Mouse (Mus musculus) kidney, embryonic 16.5 days (tissue): ENCODE measurements around the gene Atp1a1. TPM values are rescaled to one million over a fixed set of nuclear protein-coding genes. Genes with fewer than 3 reads are reported as not detected.

Source experiments
- ATAC-seq: fragments of 200-750 bp; cut with Nextera tagmentation; 2 replicates; pipeline ENCODE4 v1.8.0; 2017; ENCODE audit warnings: moderate TSS enrichment; ENCODE audit not compliant: low FRiP score, low TSS enrichment
- H3K27ac ChIP-seq: fragments of 300-500 bp; sonication (generic); 2 replicates; pipeline ENCODE4 v1.5.1; 2014; ENCODE audit warnings: low read length
- H3K27me3 ChIP-seq: fragments of 300-500 bp; sonication (generic); 2 replicates; pipeline ENCODE4 v1.6.1; 2014; ENCODE audit warnings: low read length, control low read depth, mixed read lengths; ENCODE audit not compliant: insufficient read depth
- H3K36me3 ChIP-seq: fragments of 300-500 bp; sonication (generic); 2 replicates; pipeline ENCODE4 v1.6.1; 2014; ENCODE audit warnings: low read length, control low read depth, mixed read lengths; ENCODE audit not compliant: insufficient read depth
- H3K4me1 ChIP-seq: fragments of 300-500 bp; sonication (generic); 2 replicates; pipeline ENCODE4 v1.6.1; 2014; ENCODE audit warnings: low read length, control low read depth, mixed read lengths; ENCODE audit not compliant: insufficient read depth
- H3K4me2 ChIP-seq: fragments of 300-500 bp; sonication (generic); replicated peaks from 2 replicates; pipeline ENCODE4 v1.6.1; 2014; ENCODE audit warnings: low read depth, low read length
- H3K4me3 ChIP-seq: fragments of 300-500 bp; sonication (generic); 2 replicates; pipeline ENCODE4 v1.5.1; 2014; ENCODE audit warnings: mild to moderate bottlenecking, low read length
- H3K9ac ChIP-seq: fragments of 300-500 bp; sonication (generic); replicated peaks from 2 replicates; pipeline ENCODE4 v1.6.1; 2014; ENCODE audit warnings: low read length
- H3K9me3 ChIP-seq: fragments of 300-500 bp; sonication (generic); 2 replicates; pipeline ENCODE4 v1.6.1; 2016; ENCODE audit warnings: low read length, control low read depth
- WGBS: fragments of 180-500 bp; shearing (Covaris S2); extraction: QIAGEN DNeasy Blood & Tissue Kit; methylation state at CpG from one replicate; pipeline ENCODE4 v1.1.7; 2014; 5-methylcytosine and 5-hydroxymethylcytosine counted together
- polyA plus RNA-seq: library from polyadenylated mRNA; unstranded; fragments of >200 nt; fragmentation: Nextera tagmentation; extraction: Ambion mirVana; gene quantifications from 2 replicates; pipeline ENCODE4 v1.2.1, GENCODE M21; 2015

Gene Atp1a1
- polyA plus RNA-seq, 1 experiment from 2014 or later: 426 TPM

GRCm38 (mm10) chr3:101617007-101617406 is 12.5 kb upstream of the Atp1a1 start:
- no peak overlapping the region for H3K27ac ChIP-seq
- peaks cover 10% of the 10 kb centered on the region for H3K4me1 ChIP-seq
- H3K4me2 ChIP-seq: no peak overlapping the region
- H3K36me3 ChIP-seq: no peaks in the 10 kb centered on the region
- H3K27me3 ChIP-seq: no peaks in the 10 kb centered on the region
- no peaks in the 10 kb centered on the region for H3K9me3 ChIP-seq
- no peak overlapping the region for H3K9ac ChIP-seq
- no peak overlapping the region for H3K4me3 ChIP-seq
- no peak for ATAC-seq

- Histone ChIP-seq H3K27me3 (no peaks in the 10 kb centered on the region), H3K9ac (no peak overlapping the region), H3K4me3 (no peak overlapping the region), H3K27ac (no peak overlapping the region), H3K9me3 (no peaks in the 10 kb centered on the region), H3K4me1 (peaks cover 14% of the 10 kb centered on the region), H3K36me3 (no peaks in the 10 kb centered on the region), H3K4me2 (no peak overlapping the region)
- WGBS: 86% methylated on average over 6 of the region's 6 CpGs
- ATAC-seq: no peak
Observed at GRCm38 (mm10) chr3:101615856-101616255, 11.4 kb upstream of the Atp1a1 start.

GRCm38 (mm10) chr3:101611813-101612491 is 7.5 kb upstream of the Atp1a1 start:
- ATAC-seq: peak; percentile 92
- no peaks in the 10 kb centered on the region for H3K36me3 ChIP-seq
- H3K4me1 ChIP-seq: peaks cover 14% of the 10 kb centered on the region
- 0 out of 2 replicates have a peak overlapping the region, but pooled peaks have one; percentile 4 for H3K9ac ChIP-seq
- no peak overlapping the region for H3K4me3 ChIP-seq
- WGBS: 15% methylated on average over 10 of the region's 10 CpGs
- no peak overlapping the region for H3K4me2 ChIP-seq
- H3K27me3 ChIP-seq: no peaks in the 10 kb centered on the region
- no peaks in the 10 kb centered on the region for H3K9me3 ChIP-seq
- H3K27ac ChIP-seq: peak overlapping the region; percentile 62

GRCm38 (mm10) chr3:101611012-101611812 is 6.7 kb upstream of the Atp1a1 start:
- Histone ChIP-seq H3K4me2 (no peak overlapping the region), H3K27ac (peak overlapping the region; percentile 62), H3K36me3 (no peaks in the 10 kb centered on the region), H3K9ac (no peak overlapping the region), H3K27me3 (no peaks in the 10 kb centered on the region), H3K9me3 (no peaks in the 10 kb centered on the region), H3K4me3 (no peak overlapping the region), H3K4me1 (peaks cover 14% of the 10 kb centered on the region)
- WGBS: 51% methylated on average over 8 of the region's 8 CpGs
- no peak for ATAC-seq

- no peak for ATAC-seq
- H3K27me3 ChIP-seq: no peaks in the 10 kb centered on the region
- H3K4me3 ChIP-seq: no peak overlapping the region
- peaks cover 25% of the 10 kb centered on the region for H3K4me1 ChIP-seq
- no peak overlapping the region for H3K4me2 ChIP-seq
- no peak overlapping the region for H3K9ac ChIP-seq
- 88% methylated on average over 5 of the region's 5 CpGs for WGBS
- no peak overlapping the region for H3K27ac ChIP-seq
- no peaks in the 10 kb centered on the region for H3K36me3 ChIP-seq
- no peaks in the 10 kb centered on the region for H3K9me3 ChIP-seq
Observed at GRCm38 (mm10) chr3:101609302-101609701, 4.8 kb upstream of the Atp1a1 start.

GRCm38 (mm10) chr3:101606861-101607455 is 2.5 kb upstream of the Atp1a1 start:
- H3K9me3 ChIP-seq: no peaks in the 10 kb centered on the region
- H3K27me3 ChIP-seq: no peaks in the 10 kb centered on the region
- no peak overlapping the region for H3K4me2 ChIP-seq
- peaks cover 29% of the 10 kb centered on the region for H3K4me1 ChIP-seq
- 69% methylated on average over 7 of the region's 7 CpGs for WGBS
- no peaks in the 10 kb centered on the region for H3K36me3 ChIP-seq
- H3K4me3 ChIP-seq: no peak overlapping the region
- no peak for ATAC-seq
- H3K9ac ChIP-seq: no peak overlapping the region
- H3K27ac ChIP-seq: no peak overlapping the region

GRCm38 (mm10) chr3:101605721-101606120 is 1.2 kb upstream of the Atp1a1 start:
- H3K9ac ChIP-seq: no peak overlapping the region
- H3K4me2 ChIP-seq: no peak overlapping the region
- ATAC-seq: no peak
- H3K27me3 ChIP-seq: no peaks in the 10 kb centered on the region
- H3K27ac ChIP-seq: no peak overlapping the region
- H3K36me3 ChIP-seq: no peaks in the 10 kb centered on the region
- 46% methylated on average over 2 of the region's 2 CpGs for WGBS
- H3K4me1 ChIP-seq: peaks cover 38% of the 10 kb centered on the region
- no peaks in the 10 kb centered on the region for H3K9me3 ChIP-seq
- no peak overlapping the region for H3K4me3 ChIP-seq

GRCm38 (mm10) chr3:101605291-101605690 is 807 bp upstream of the Atp1a1 start:
- no peaks in the 10 kb centered on the region for H3K36me3 ChIP-seq
- no peaks in the 10 kb centered on the region for H3K27me3 ChIP-seq
- WGBS: 19% methylated on average over 5 of the region's 5 CpGs
- peak overlapping the region; percentile 94 for H3K4me3 ChIP-seq
- no peak overlapping the region for H3K27ac ChIP-seq
- no peak for ATAC-seq
- H3K4me1 ChIP-seq: peaks cover 42% of the 10 kb centered on the region
- H3K4me2 ChIP-seq: peak overlapping the region; percentile 75
- no peaks in the 10 kb centered on the region for H3K9me3 ChIP-seq
- peak overlapping the region; percentile 68 for H3K9ac ChIP-seq

- Histone ChIP-seq H3K27ac (peak overlapping the region; percentile 99), H3K9ac (peak overlapping the region; percentile 98), H3K27me3 (no peaks in the 10 kb centered on the region), H3K9me3 (no peaks in the 10 kb centered on the region), H3K4me2 (peak overlapping the region; percentile 75), H3K36me3 (no peaks in the 10 kb centered on the region), H3K4me1 (peaks cover 56% of the 10 kb centered on the region), H3K4me3 (peak overlapping the region; percentile 94)
- peak; percentile 84 for ATAC-seq
- under 1% methylated on average over 50 of the region's 68 CpGs for WGBS
Observed at GRCm38 (mm10) chr3:101603661-101604549, 579 bp downstream of the Atp1a1 start.
